Mouse (Mus musculus) retina, postnatal 7 days (tissue): Measurements from ENCODE around the gene Fbxo3.
"Not testable (repeated sequence)": the region's sequence is repeated elsewhere in the genome, so short reads cannot be mapped to it uniquely, and the experiment has no call there.

Source experiments
- DNase-seq: peaks from one replicate; pipeline ENCODE4 v3.0.0-alpha.2; 2012; ENCODE audit warnings: low read depth, low spot score

Gene Fbxo3

GRCm38 (mm10) chr2:104036316-104036715 is 8.8 kb downstream of the Fbxo3 start:
- no peak for DNase-seq

- DNase-seq: no peak
These were observed 10.7 kb downstream of the Fbxo3 start for GRCm38 (mm10) chr2:104038236-104038635.

- no peak for DNase-seq
These were observed 14.1 kb downstream of the Fbxo3 start for GRCm38 (mm10) chr2:104041632-104042031.

GRCm38 (mm10) chr2:104042766-104043165 is 15.2 kb downstream of the Fbxo3 start:
- DNase-seq: no peak

- DNase-seq: no peak
These were observed 16.3 kb downstream of the Fbxo3 start for GRCm38 (mm10) chr2:104043624-104044478.

- no peak for DNase-seq
These were observed 17.1 kb downstream of the Fbxo3 start for GRCm38 (mm10) chr2:104044479-104045080.

- no peak for DNase-seq
These were observed 30.9 kb downstream of the Fbxo3 start for GRCm38 (mm10) chr2:104058381-104058780.

GRCm38 (mm10) chr2:104058954-104059353 is 31.4 kb downstream of the Fbxo3 start:
- DNase-seq: no peak

GRCm38 (mm10) chr2:104059786-104060185 is 32.3 kb downstream of the Fbxo3 start:
- DNase-seq: no peak

GRCm38 (mm10) chr2:104060996-104061395 is 33.5 kb downstream of the Fbxo3 start:
- DNase-seq: no peak

- no peak for DNase-seq
These were observed 35.1 kb downstream of the Fbxo3 start for GRCm38 (mm10) chr2:104062665-104063064.

- no peak for DNase-seq
These were observed 36.6 kb downstream of the Fbxo3 start for GRCm38 (mm10) chr2:104064152-104064551.

- not testable (repeated sequence) for DNase-seq
These were observed 38.0 kb downstream of the Fbxo3 start, which contains the start of gene Gm10912 for GRCm38 (mm10) chr2:104065526-104065925. Gene Gm10912 (plus strand): TSS chr2:104065826.

GRCm38 (mm10) chr2:104068450-104068849 is 40.9 kb downstream of the Fbxo3 start, which contains the start of gene Gm10799:
Gene Gm10799 (minus strand): TSS chr2:104068550.
- DNase-seq: not testable (repeated sequence)

GRCm38 (mm10) chr2:104069704-104070185 is 42.2 kb downstream of the Fbxo3 start, which contains the start of gene Cd59b:
Gene Cd59b (plus strand): TSS chr2:104069849.
- no peak for DNase-seq

- DNase-seq: not testable (repeated sequence)
These were observed 50.8 kb downstream of the Fbxo3 start for GRCm38 (mm10) chr2:104078285-104078684.

- DNase-seq: not testable (repeated sequence)
These were observed 54.0 kb downstream of the Fbxo3 start for GRCm38 (mm10) chr2:104081436-104082050.

GRCm38 (mm10) chr2:104082474-104082873 is 55.0 kb downstream of the Fbxo3 start:
- no peak for DNase-seq

- DNase-seq: not testable (repeated sequence)
These were observed 56.5 kb downstream of the Fbxo3 start for GRCm38 (mm10) chr2:104084027-104084426.

GRCm38 (mm10) chr2:104087562-104087961 is 60.0 kb downstream of the Fbxo3 start:
- not testable (repeated sequence) for DNase-seq

GRCm38 (mm10) chr2:104093305-104093704 is 65.8 kb downstream of the Fbxo3 start:
- DNase-seq: no peak

GRCm38 (mm10) chr2:104095741-104096213 is 68.3 kb downstream of the Fbxo3 start, which contains the start of gene Cd59a:
Gene Cd59a (plus strand): TSS chr2:104095801.
- peak; percentile 9 for DNase-seq
